Mouse (Mus musculus) neural tube, embryonic 15.5 days (tissue): ENCODE measurements around the gene Sema3a. TPM values are rescaled to one million over a fixed set of nuclear protein-coding genes. Genes with fewer than 3 reads are reported as not detected.

Experiments used
- ATAC-seq: fragments of 200-750 bp; cut with Nextera tagmentation; 2 replicates; pipeline ENCODE4 v1.8.0; 2017; ENCODE audit warnings: mild to moderate bottlenecking, moderate TSS enrichment, moderate library complexity; ENCODE audit not compliant: low FRiP score
- H3K27ac ChIP-seq: fragments of 300-500 bp; sonication (generic); replicated peaks from 2 replicates; pipeline ENCODE4 v1.5.1; 2015; ENCODE audit warnings: mild to moderate bottlenecking, inconsistent platforms
- H3K27me3 ChIP-seq: fragments of 300-500 bp; sonication (generic); replicated peaks from 2 replicates; pipeline ENCODE4 v1.6.1; 2015; ENCODE audit warnings: inconsistent platforms
- H3K36me3 ChIP-seq: fragments of 300-500 bp; sonication (generic); 2 replicates; pipeline ENCODE4 v1.6.1; 2015; ENCODE audit warnings: inconsistent platforms
- H3K4me1 ChIP-seq: fragments of 300-500 bp; sonication (generic); 2 replicates; pipeline ENCODE4 v1.6.1; 2015; ENCODE audit warnings: inconsistent platforms
- H3K4me2 ChIP-seq: fragments of 300-500 bp; sonication (generic); 2 replicates; pipeline ENCODE4 v1.6.1; 2015; ENCODE audit warnings: inconsistent platforms, mild to moderate bottlenecking, moderate library complexity
- H3K4me3 ChIP-seq: fragments of 300-500 bp; sonication (generic); replicated peaks from 2 replicates; pipeline ENCODE4 v1.5.1; 2015; ENCODE audit warnings: mild to moderate bottlenecking, inconsistent platforms
- H3K9ac ChIP-seq: fragments of 300-500 bp; sonication (generic); replicated peaks from 2 replicates; pipeline ENCODE4 v1.6.1; 2015; ENCODE audit warnings: mild to moderate bottlenecking, inconsistent platforms
- H3K9me3 ChIP-seq: fragments of 300-500 bp; sonication (generic); replicated peaks from 2 replicates; pipeline ENCODE4 v1.6.1; 2016; ENCODE audit warnings: inconsistent platforms
- WGBS: fragments of 180-500 bp; shearing (Covaris S2); methylation state at CpG from one replicate; pipeline ENCODE4 v1.1.7; 2015; ENCODE audit warnings: mixed read lengths; 5-methylcytosine and 5-hydroxymethylcytosine counted together
- polyA plus RNA-seq: library from polyadenylated mRNA; unstranded; fragments of >200 nt; fragmentation: Nextera tagmentation; extraction: Ambion mirVana; gene quantifications from 2 replicates; pipeline ENCODE4 v1.2.1, GENCODE M21; 2015

Sema3a gene
- polyA plus RNA-seq, 1 experiment from 2014 or later, result 22.1 TPM

DNA sequence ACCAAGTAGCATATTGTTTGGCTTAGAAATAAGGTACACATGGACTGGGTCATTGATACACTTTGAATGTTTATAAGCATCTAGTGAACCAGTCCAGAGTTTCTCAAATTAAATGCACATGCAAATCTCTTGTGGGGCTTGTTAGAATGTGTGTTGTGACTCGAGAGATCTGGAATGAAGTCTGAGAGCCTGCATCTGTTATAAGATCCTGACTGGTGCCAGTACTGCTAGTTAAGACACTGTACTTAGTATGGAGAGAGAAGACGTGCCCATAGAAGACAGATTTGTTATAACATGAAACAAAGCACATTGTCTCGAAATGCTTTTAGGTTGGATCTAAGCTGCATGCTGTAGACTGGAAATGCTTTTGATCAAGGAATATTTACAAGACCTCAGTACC, 511.0 kb downstream of the Sema3a start:
- WGBS, result 74% methylated on average over 3 of the region's 3 CpGs

More for the DNA sequence above, 511.0 kb downstream of the Sema3a start:
- H3K36me3 ChIP-seq, result no peaks in the 10 kb centered on the region
- H3K4me3 ChIP-seq, result no peak overlapping the region
- no peak overlapping the region for H3K27ac ChIP-seq
- H3K4me2 ChIP-seq, result no peak overlapping the region
- no peaks in the 10 kb centered on the region for H3K9me3 ChIP-seq
- no peaks in the 10 kb centered on the region for H3K27me3 ChIP-seq
- ATAC-seq, result no peak
- H3K4me1 ChIP-seq, result no peaks in the 10 kb centered on the region
- no peak overlapping the region for H3K9ac ChIP-seq
